Mouse (Mus musculus) megakaryocyte, embryonic 14.5 days (primary cell): ENCODE measurements around the gene Snx8.

Experiments
- FLI1 ChIP-seq: IDR thresholded peaks from 2 replicates; pipeline ENCODE4 v1.6.1; 2012; ENCODE audit warnings: low read length, inconsistent platforms, mixed read lengths
- GATA1 ChIP-seq: IDR thresholded peaks from 3 replicates; pipeline ENCODE4 v1.6.1; 2012; ENCODE audit warnings: mixed read lengths, low read length, inconsistent platforms, borderline replicate concordance

DNA sequence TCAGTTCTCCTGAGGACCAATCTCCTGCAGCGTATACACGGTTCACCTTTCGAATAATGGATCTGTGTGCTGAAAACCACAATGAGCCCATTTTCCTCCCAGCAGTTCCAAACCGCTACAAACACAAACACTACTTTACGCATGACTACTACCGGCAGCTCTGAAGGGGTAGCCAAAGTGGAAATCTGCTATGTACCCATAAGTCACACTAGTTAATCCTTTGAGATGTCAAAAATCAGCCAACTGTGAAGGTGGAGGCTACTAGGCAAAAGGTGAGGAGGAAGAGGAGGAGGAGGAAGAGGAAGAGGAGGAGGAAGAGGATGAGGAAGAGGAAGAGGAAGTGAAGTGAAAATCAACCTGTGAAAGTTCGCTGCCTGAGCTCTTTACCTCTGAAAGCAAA lies 1.8 kb downstream of the Snx8 start:
- no peak for TF ChIP-seq FLI1
- no peak for TF ChIP-seq GATA1
